Mouse (Mus musculus) megakaryocyte, embryonic 14.5 days (primary cell): ENCODE results near the gene Tmem150c. TPM values are rescaled to one million over a fixed set of nuclear protein-coding genes. Genes with fewer than 3 reads are reported as not detected.

Experiments used
- H3K27me3 ChIP-seq: replicated peaks from 2 replicates; pipeline ENCODE3; 2012; ENCODE audit warnings: inconsistent platforms
- H3K36me3 ChIP-seq: replicated peaks from 2 replicates; pipeline ENCODE3; 2012; ENCODE audit warnings: low read length, inconsistent platforms, mixed read lengths
- H3K4me1 ChIP-seq: 2 replicates; pipeline ENCODE4 v1.6.1; 2012; ENCODE audit warnings: inconsistent platforms
- H3K4me3 ChIP-seq: replicated peaks from 2 replicates; pipeline ENCODE3; 2012; ENCODE audit warnings: moderate library complexity, mild to moderate bottlenecking, inconsistent platforms
- H3K9me3 ChIP-seq: 2 replicates; pipeline ENCODE4 v1.6.1; 2012; ENCODE audit warnings: inconsistent platforms
- FLI1 ChIP-seq: IDR thresholded peaks from 2 replicates; pipeline ENCODE4 v1.6.1; 2012; ENCODE audit warnings: low read length, inconsistent platforms, mixed read lengths
- GATA1 ChIP-seq: IDR thresholded peaks from 3 replicates; pipeline ENCODE4 v1.6.1; 2012; ENCODE audit warnings: mixed read lengths, low read length, inconsistent platforms, borderline replicate concordance
- polyA plus RNA-seq: library from polyadenylated mRNA; stranded (reverse); fragments of >175 nt; gene quantifications from 2 replicates; pipeline ENCODE4 v1.2.3, GENCODE M21; 2012; ENCODE audit warnings: low replicate concordance; ENCODE audit not compliant: insufficient read depth

The Tmem150c gene
- polyA plus RNA-seq, 1 experiment: 0.11 TPM

- H3K4me1 ChIP-seq: peaks cover 6% of the 10 kb centered on the region
- TF ChIP-seq FLI1 (no peak), GATA1 (no peak)
- peaks cover 22% of the 10 kb centered on the region for H3K27me3 ChIP-seq
- H3K9me3 ChIP-seq: peaks cover 23% of the 10 kb centered on the region
- H3K36me3 ChIP-seq: no peaks in the 10 kb centered on the region
- no peak overlapping the region for H3K4me3 ChIP-seq
Observed at GRCm38 (mm10) chr5:100083953-100084562, 75.5 kb downstream of the Tmem150c start.

- H3K4me3 ChIP-seq: peak overlapping the region; percentile 23
- H3K4me1 ChIP-seq: peaks cover 9% of the 10 kb centered on the region
- TF ChIP-seq FLI1: no peak
- TF ChIP-seq GATA1: no peak
- no peaks in the 10 kb centered on the region for H3K36me3 ChIP-seq
- H3K9me3 ChIP-seq: peaks cover 20% of the 10 kb centered on the region
- H3K27me3 ChIP-seq: peaks cover 24% of the 10 kb centered on the region
Observed at GRCm38 (mm10) chr5:100082006-100082405, 77.6 kb downstream of the Tmem150c start.

- Histone ChIP-seq H3K27me3 (peaks cover 20% of the 10 kb centered on the region), H3K4me1 (peaks cover 9% of the 10 kb centered on the region), H3K4me3 (no peak overlapping the region), H3K9me3 (peaks cover 20% of the 10 kb centered on the region), H3K36me3 (no peaks in the 10 kb centered on the region)
- TF ChIP-seq GATA1: no peak
- no peak for TF ChIP-seq FLI1
Observed at GRCm38 (mm10) chr5:100079931-100080275, 79.7 kb downstream of the Tmem150c start.

- Histone ChIP-seq H3K4me1 (peaks cover 9% of the 10 kb centered on the region), H3K9me3 (peaks cover 20% of the 10 kb centered on the region), H3K4me3 (peak overlapping the region; percentile 30), H3K36me3 (no peaks in the 10 kb centered on the region), H3K27me3 (peaks cover 20% of the 10 kb centered on the region)
- TF ChIP-seq GATA1 (no peak), FLI1 (no peak)
Observed at GRCm38 (mm10) chr5:100079040-100079930, 80.3 kb downstream of the Tmem150c start.

GRCm38 (mm10) chr5:100074571-100074970, 85.0 kb downstream of the Tmem150c start:
- peaks cover 6% of the 10 kb centered on the region for H3K27me3 ChIP-seq
- TF ChIP-seq GATA1 (no peak), FLI1 (no peak)
- H3K36me3 ChIP-seq: peaks cover 32% of the 10 kb centered on the region
- no peak overlapping the region for H3K4me3 ChIP-seq
- peaks cover 12% of the 10 kb centered on the region for H3K4me1 ChIP-seq
- H3K9me3 ChIP-seq: no peaks in the 10 kb centered on the region

GRCm38 (mm10) chr5:100072557-100072956, 87.1 kb downstream of the Tmem150c start:
- peaks cover 50% of the 10 kb centered on the region for H3K36me3 ChIP-seq
- TF ChIP-seq GATA1: no peak
- no peak for TF ChIP-seq FLI1

GRCm38 (mm10) chr5:100071541-100071940, 88.1 kb downstream of the Tmem150c start:
- H3K4me3 ChIP-seq: no peak overlapping the region
- TF ChIP-seq GATA1: no peak
- TF ChIP-seq FLI1: no peak
- peaks cover 5% of the 10 kb centered on the region; the same call in 1 of the 2 replicates for H3K4me1 ChIP-seq
- no peaks in the 10 kb centered on the region for H3K9me3 ChIP-seq
- H3K27me3 ChIP-seq: no peaks in the 10 kb centered on the region
- H3K36me3 ChIP-seq: peaks cover 60% of the 10 kb centered on the region

More at GRCm38 (mm10) chr5:100072557-100072956, 87.1 kb downstream of the Tmem150c start:
- no peaks in the 10 kb centered on the region for H3K27me3 ChIP-seq
- H3K9me3 ChIP-seq: no peaks in the 10 kb centered on the region
- no peak overlapping the region for H3K4me3 ChIP-seq
- H3K4me1 ChIP-seq: peaks cover 5% of the 10 kb centered on the region; the same call in 1 of the 2 replicates

- TF ChIP-seq GATA1: no peak
- TF ChIP-seq FLI1: no peak
- Histone ChIP-seq H3K27me3 (no peaks in the 10 kb centered on the region), H3K9me3 (no peaks in the 10 kb centered on the region), H3K4me3 (no peak overlapping the region), H3K36me3 (peaks cover 73% of the 10 kb centered on the region), H3K4me1 (peaks cover 5% of the 10 kb centered on the region; the same call in 1 of the 2 replicates)
Observed at GRCm38 (mm10) chr5:100070255-100070654, 89.4 kb downstream of the Tmem150c start.

GRCm38 (mm10) chr5:100069526-100069925, 90.1 kb downstream of the Tmem150c start:
- no peak for TF ChIP-seq GATA1
- TF ChIP-seq FLI1: no peak
- H3K4me3 ChIP-seq: no peak overlapping the region
- H3K36me3 ChIP-seq: peaks cover 79% of the 10 kb centered on the region
- no peaks in the 10 kb centered on the region for H3K27me3 ChIP-seq
- H3K9me3 ChIP-seq: no peaks in the 10 kb centered on the region
- H3K4me1 ChIP-seq: peaks cover 5% of the 10 kb centered on the region; the same call in 1 of the 2 replicates

GRCm38 (mm10) chr5:100067579-100067978, 92.0 kb downstream of the Tmem150c start:
- Histone ChIP-seq H3K36me3 (peaks cover 79% of the 10 kb centered on the region), H3K4me3 (no peak overlapping the region), H3K27me3 (no peaks in the 10 kb centered on the region), H3K9me3 (no peaks in the 10 kb centered on the region), H3K4me1 (peaks cover 18% of the 10 kb centered on the region)
- TF ChIP-seq FLI1 (no peak), GATA1 (no peak)
